Mouse (Mus musculus) MEL-GATA-1-ER (cell line): Measurements from ENCODE around the gene DXBay18.
"Not testable (repeated sequence)": the region's sequence is repeated elsewhere in the genome, so short reads cannot be mapped to it uniquely, and the experiment has no call there.

Source experiments
- DNase-seq: peaks from one replicate; pipeline ENCODE4 v3.0.0-alpha.2; 2012; ENCODE audit warnings: low read depth; ENCODE audit errors: extremely low read depth

The DXBay18 gene

GRCm38 (mm10) chrX:73149350-73149749, at the start of gene DXBay18:
TSS of gene DXBay18 (minus strand) at chrX:73149450.
- not testable (repeated sequence) for DNase-seq

GRCm38 (mm10) chrX:73191934-73192333, 42.7 kb upstream of the DXBay18 start, which contains the start of gene Xlr3b:
TSS of gene Xlr3b (plus strand) at chrX:73192207.
- peak; percentile 89 for DNase-seq

GRCm38 (mm10) chrX:73176889-73177288, 27.6 kb upstream of the DXBay18 start, which contains the start of gene Spin2d:
TSS of gene Spin2d (minus strand) at chrX:73176989.
- DNase-seq, result not testable (repeated sequence)

GRCm38 (mm10) chrX:73148496-73148895, 754 bp downstream of the DXBay18 start, which contains the start of gene Xlr5b:
TSS of gene Xlr5b (plus strand) at chrX:73148796.
- not testable (repeated sequence) for DNase-seq

GRCm38 (mm10) chrX:73143218-73143618, 6.0 kb downstream of the DXBay18 start:
- DNase-seq, result not testable (repeated sequence)

GRCm38 (mm10) chrX:73122859-73123829, 26.1 kb downstream of the DXBay18 start:
- not testable (repeated sequence) for DNase-seq

- not testable (repeated sequence) for DNase-seq
These were observed 32.5 kb downstream of the DXBay18 start, which contains the start of gene Gm14685 for GRCm38 (mm10) chrX:73116747-73117146. TSS of gene Gm14685 (plus strand) at chrX:73117047.

GRCm38 (mm10) chrX:73096941-73097508, 52.2 kb downstream of the DXBay18 start, which contains the start of gene Xlr3a:
TSS of gene Xlr3a (minus strand) at chrX:73097095.
- peak; percentile 74 for DNase-seq
